Mouse (Mus musculus) macrophage (primary cell): Measurements from ENCODE around the gene Pmf1. TPM values are rescaled to one million over a fixed set of nuclear protein-coding genes. Genes with fewer than 3 reads are reported as not detected.
A peak's percentile ranks its signal among the peaks of the same experiment; 100 is the strongest.

Experiments used
- H3K27ac ChIP-seq: fragments of 350-480 bp; formaldehyde crosslinking; 2 replicates; pipeline ENCODE4 v1.9.0; 2021
- H3K36me3 ChIP-seq: fragments of 350-480 bp; formaldehyde crosslinking; 2 replicates; pipeline ENCODE4 v1.9.0; 2021; ENCODE audit errors: inconsistent target
- H3K4me3 ChIP-seq: fragments of 350-480 bp; formaldehyde crosslinking; 2 replicates; pipeline ENCODE4 v1.9.0; 2021; ENCODE audit errors: inconsistent target
- H3K79me2 ChIP-seq: fragments of 350-480 bp; formaldehyde crosslinking; 2 replicates; pipeline ENCODE4 v1.9.0; 2021; ENCODE audit errors: inconsistent target
- WGBS: methylation state at CpG from one replicate; pipeline ENCODE4 v1.1.7; 2026; ENCODE audit warnings: inconsistent platforms; ENCODE audit not compliant: missing documents; 5-methylcytosine and 5-hydroxymethylcytosine counted together
- polyA plus RNA-seq: library from polyadenylated mRNA; stranded (reverse); fragments of 250-400 nt; gene quantifications from 3 replicates; pipeline ENCODE4 v1.2.4, GENCODE M21; 2018; ENCODE audit warnings: inconsistent platforms

The Pmf1 gene
- polyA plus RNA-seq, 1 experiment from 2014 or later = 26.5 TPM

DNA sequence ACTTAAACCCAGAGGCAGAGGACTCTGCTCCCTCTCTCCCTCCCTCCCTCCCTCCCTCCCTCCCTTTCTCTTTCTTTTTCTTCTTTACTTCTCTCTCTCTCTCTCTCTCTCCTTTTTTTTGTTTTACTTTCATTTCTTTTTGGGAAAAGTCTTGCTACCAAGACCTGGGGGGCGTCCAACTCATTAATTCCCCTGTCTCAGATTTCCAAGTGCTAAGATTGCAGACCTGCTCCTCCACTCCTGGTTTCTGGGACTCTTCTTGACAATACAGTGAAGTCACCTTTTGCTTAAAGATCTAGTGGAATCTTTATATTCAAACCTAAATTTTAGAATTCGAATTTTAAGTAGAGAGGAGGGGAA, 15.2 kb upstream of the Pmf1 start:
- H3K36me3 ChIP-seq = peaks cover 10% of the 10 kb centered on the region; the same call in 1 of the 2 replicates
- WGBS = 5% methylated on average over 2 of the region's 2 CpGs
- H3K79me2 ChIP-seq = peaks cover 46% of the 10 kb centered on the region
- peak overlapping the region; percentile 17; the same call in 1 of the 2 replicates for H3K27ac ChIP-seq
- H3K4me3 ChIP-seq = peak overlapping the region; percentile 93; the same call in 1 of the 2 replicates

DNA sequence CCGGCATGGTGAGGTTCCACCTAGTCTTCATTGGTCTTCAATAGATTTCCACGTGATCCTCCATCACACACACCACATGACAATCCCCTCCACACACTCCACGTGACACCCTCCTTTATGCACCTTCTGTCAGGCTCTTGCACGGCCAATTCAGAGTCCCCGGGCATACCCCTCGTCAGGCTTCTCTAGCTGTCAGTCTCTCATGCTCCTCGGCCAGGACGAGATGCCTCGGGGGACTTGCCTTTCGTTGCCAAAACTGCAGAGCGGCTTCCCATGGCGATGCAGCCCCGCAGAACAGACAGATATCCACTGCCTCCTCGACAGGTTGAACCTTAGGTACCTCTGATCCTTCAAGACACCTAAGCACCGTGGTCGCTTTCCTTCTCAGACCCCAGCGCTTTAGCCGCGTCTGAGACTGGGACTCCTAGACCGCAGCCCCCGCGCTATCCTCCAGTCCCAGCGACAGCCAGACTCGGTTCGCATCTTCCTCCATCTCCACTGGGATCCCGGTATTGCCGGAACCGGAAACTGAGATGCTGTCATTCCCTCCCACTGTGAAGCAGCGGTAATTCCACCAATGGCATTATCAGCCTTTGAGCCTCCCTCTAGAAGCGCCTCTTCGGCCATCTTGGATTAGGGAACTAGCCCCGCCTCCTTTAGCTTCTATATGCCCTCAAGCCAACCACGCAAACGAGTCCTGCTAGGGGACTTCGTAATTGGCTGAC, 14.6 kb upstream of the Pmf1 start, which contains the start of gene Slc25a44:
Gene Slc25a44, minus strand, starts transcription at position 535 of the 725 bp plus-strand sequence.
- WGBS = under 1% methylated on average over 35 of the region's 35 CpGs
- peaks cover 15% of the 10 kb centered on the region; the same call in 1 of the 2 replicates for H3K36me3 ChIP-seq
- peaks cover 51% of the 10 kb centered on the region for H3K79me2 ChIP-seq
- peak within 1 kb of the TSS; percentile 61 for H3K27ac ChIP-seq
- H3K4me3 ChIP-seq = peak within 1 kb of the TSS; percentile 93

DNA sequence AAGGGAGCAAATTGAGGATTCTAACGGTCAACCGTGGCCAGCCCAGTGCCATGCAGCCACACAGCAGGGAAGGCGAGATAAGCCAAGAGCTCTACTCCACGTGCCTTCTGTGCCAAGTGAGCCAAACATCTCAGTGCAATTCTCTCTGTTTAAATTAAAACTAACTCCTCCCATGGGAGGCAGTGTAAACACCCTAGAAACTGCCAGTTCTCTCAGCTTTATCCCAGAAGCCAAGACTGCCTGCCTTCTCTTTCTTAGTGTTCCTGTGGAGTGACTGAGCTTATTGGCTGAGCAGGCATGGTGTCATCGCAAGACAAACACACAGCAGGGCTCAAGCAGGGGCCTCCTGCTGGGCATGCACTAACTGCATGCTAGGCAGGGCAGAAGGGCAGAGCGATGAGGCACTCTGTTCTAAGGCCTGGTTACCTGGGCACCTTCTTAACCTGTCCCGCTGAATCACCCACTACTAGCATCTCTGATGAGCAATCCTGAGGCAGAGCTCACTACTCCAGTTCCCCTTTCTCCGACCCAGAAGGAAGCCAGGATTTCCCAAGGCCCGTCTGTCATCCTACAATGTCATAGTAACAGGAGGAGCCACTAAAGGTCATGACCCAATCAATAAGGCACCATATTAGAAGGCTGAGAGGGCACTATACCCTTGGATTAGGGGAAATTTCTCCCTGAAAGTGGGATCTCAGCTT, 12.0 kb upstream of the Pmf1 start:
- H3K27ac ChIP-seq = no peak overlapping the region
- H3K4me3 ChIP-seq = no peak overlapping the region
- 65% methylated on average over 9 of the region's 9 CpGs for WGBS
- peaks cover 41% of the 10 kb centered on the region for H3K36me3 ChIP-seq
- peaks cover 77% of the 10 kb centered on the region for H3K79me2 ChIP-seq

DNA sequence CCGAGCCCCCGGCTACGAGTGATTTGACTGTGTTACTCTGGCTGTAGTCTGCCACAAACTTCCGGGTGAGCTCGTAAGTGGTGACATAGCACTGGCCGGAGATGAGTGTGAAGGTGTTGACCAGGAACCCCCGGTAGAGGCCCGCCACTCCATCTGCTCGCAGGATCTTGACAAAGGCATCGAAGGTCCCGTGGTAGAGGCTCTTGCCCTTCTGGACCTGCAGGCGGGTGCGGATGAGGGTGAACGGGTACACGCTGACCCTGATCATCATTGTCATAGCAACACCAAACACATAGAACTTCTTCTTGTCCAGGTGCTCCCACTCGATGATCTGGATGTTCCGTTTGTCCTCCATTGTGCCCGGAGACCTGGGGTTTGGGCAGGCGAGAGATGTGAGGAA, 10.6 kb upstream of the Pmf1 start:
- peaks cover 55% of the 10 kb centered on the region for H3K36me3 ChIP-seq
- H3K79me2 ChIP-seq = peaks cover 91% of the 10 kb centered on the region
- no peak overlapping the region for H3K4me3 ChIP-seq
- 95% methylated on average over 19 of the region's 19 CpGs for WGBS
- no peak overlapping the region for H3K27ac ChIP-seq

DNA sequence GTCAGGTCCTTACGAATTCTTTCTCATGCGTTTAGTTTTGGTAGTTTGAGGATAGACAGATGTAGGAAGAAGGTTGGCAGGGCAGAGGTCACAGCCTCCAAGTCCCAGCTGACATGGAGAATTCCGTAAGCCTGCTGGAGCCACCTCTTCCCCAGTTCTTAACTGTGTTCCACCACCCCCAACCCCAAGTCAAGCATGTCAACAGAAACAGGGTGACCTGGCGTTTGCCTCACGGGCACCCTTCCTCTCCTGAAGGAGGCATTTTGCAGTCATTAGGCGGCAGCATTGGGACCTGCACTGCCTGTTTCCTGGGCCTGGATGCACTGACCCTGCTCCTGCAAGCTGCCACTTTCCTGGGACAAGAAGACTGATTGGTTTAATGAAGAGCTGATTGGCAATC, 7.9 kb upstream of the Pmf1 start:
- Histone ChIP-seq H3K4me3 (no peak overlapping the region), H3K27ac (no peak overlapping the region), H3K36me3 (peaks cover 64% of the 10 kb centered on the region), H3K79me2 (peaks cover 97% of the 10 kb centered on the region)
- 94% methylated on average over 6 of the region's 6 CpGs for WGBS

DNA sequence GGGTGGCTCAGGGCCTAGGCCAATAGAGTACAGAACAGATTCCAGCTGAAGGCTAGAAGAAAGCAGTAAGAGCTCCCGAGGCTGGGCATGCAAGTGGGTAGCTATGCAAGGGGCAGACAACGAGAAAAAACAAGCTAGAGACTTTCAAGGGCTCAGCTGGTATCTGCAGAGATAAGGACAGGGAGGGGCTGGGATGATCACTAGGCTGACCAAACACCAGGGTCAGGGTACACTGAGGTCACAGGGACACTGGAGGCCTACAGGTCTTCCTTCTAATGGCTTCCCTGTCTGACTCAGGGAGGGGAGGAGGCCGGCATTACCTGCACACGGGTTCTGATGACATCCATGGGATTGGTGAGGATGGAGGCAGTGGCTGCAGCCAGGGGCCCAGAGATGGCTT, 5.5 kb upstream of the Pmf1 start:
- peaks cover 73% of the 10 kb centered on the region for H3K79me2 ChIP-seq
- WGBS = 93% methylated on average over 4 of the region's 4 CpGs
- no peak overlapping the region for H3K4me3 ChIP-seq
- peaks cover 76% of the 10 kb centered on the region for H3K36me3 ChIP-seq
- no peak overlapping the region for H3K27ac ChIP-seq

DNA sequence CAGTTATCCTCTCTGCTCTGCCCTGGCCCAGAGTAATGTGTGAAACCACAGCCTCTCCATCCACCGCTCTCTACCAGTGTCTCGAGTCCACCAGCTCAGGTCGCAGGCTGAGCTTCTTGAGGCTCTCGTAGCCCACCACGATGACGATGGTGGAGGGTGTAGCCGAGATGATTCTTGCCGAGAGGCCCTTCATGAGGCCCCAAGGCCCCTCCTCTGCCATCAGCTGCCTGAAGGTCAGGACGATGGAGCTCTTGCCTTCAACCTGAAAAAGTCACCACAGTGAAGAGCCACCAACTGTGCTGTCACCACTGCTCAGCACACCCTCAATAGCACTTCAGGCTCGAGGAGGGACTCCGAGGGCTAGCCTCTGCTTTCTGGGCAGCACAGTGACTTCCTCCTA, 2.5 kb upstream of the Pmf1 start:
- Histone ChIP-seq H3K27ac (no peak overlapping the region), H3K36me3 (peaks cover 47% of the 10 kb centered on the region), H3K79me2 (peaks cover 62% of the 10 kb centered on the region), H3K4me3 (no peak overlapping the region)
- 81% methylated on average over 11 of the region's 11 CpGs for WGBS

DNA sequence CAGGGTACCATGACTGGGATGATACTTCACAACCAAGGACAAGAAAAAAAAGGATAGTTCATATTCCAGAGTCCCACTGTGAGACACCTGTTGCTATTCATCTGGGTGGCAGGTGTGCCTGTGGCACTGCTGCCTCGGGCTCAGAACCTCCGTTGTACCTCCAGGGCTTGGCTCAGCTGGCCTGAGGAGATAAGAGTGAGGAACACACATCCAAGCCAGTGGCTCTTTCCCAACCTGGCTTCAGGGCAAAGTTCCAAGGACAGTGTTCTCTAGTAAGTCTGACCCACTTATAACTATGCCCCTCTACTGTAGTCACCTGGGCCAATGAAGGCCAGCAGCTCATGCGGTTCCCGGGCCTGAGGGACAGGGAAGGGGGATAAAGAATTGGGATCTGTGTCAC, 1.6 kb upstream of the Pmf1 start:
- Histone ChIP-seq H3K4me3 (no peak overlapping the region), H3K79me2 (peaks cover 58% of the 10 kb centered on the region), H3K36me3 (peaks cover 37% of the 10 kb centered on the region), H3K27ac (no peak overlapping the region)
- 98% methylated on average over 4 of the region's 4 CpGs for WGBS

DNA sequence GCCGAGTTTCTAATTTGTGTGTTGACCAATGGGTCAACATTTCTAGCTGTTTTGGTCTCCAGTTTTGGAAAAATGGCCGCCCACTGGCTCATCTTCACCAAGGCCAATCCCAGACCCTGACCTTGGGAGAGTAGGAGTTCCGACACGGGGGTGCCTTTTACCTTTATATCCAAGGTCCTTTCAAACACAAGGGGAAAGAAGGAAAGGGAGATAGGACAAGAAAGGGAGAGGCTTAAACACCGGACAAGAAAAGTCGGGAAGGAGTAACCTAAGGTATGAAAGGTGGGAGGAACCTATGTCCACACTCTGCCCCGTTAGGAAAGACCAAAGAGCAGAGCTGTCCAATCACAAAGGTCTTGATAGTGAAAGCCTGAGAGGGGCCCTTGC, 507 bp upstream of the Pmf1 start:
- H3K4me3 ChIP-seq = peak overlapping the region; percentile 60
- peaks cover 27% of the 10 kb centered on the region for H3K36me3 ChIP-seq
- H3K27ac ChIP-seq = peak overlapping the region; percentile 88
- peaks cover 58% of the 10 kb centered on the region for H3K79me2 ChIP-seq
- 51% methylated on average over 7 of the region's 7 CpGs for WGBS

DNA sequence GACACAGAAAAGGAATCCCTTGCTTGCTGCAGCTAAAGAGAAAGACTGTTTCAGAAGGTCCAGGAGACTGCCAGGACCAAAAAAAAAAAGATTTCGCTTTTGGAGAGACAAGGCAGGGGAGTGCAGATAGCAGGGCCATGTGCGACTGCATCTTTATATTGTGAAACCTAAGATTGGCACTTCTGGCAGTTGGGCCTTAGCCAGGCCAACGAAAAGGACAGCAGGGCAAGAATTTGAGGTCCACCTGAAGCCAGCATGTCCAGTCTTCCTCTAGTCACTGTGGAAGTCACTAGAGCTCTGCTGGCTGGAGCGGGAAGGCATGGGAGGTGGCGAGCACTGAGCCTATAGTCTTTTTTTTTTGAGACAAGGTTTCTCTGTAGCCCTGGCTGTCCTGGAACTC, 1.2 kb downstream of the Pmf1 start:
- Histone ChIP-seq H3K4me3 (peak overlapping the region; percentile 60), H3K36me3 (peaks cover 18% of the 10 kb centered on the region; the same call in 1 of the 2 replicates), H3K27ac (peak overlapping the region; percentile 88), H3K79me2 (peaks cover 57% of the 10 kb centered on the region)
- 47% methylated on average over 5 of the region's 5 CpGs for WGBS

DNA sequence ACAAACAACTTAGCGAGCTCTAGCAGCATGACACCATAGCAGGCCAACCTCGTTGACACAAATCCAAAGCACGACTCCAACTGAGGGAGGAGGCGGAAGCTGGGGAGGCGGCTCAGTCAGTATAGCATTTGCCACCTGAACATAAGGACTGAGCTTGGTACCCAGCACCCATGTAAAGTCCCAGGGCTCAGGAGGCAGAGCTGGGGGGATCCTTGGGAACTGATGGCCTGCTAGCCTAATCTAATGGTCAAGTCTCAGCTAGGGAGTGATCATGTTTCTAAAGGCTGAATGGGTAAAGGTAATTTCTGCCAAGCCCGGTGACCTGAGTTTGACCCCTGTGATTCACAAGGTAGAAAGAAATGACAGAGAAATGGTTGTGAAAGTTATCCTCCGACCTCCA, 2.6 kb downstream of the Pmf1 start:
- peaks cover 56% of the 10 kb centered on the region for H3K79me2 ChIP-seq
- no peak overlapping the region for H3K4me3 ChIP-seq
- WGBS = 74% methylated on average over 7 of the region's 7 CpGs
- H3K36me3 ChIP-seq = peaks cover 14% of the 10 kb centered on the region; the same call in 1 of the 2 replicates
- no peak overlapping the region for H3K27ac ChIP-seq

DNA sequence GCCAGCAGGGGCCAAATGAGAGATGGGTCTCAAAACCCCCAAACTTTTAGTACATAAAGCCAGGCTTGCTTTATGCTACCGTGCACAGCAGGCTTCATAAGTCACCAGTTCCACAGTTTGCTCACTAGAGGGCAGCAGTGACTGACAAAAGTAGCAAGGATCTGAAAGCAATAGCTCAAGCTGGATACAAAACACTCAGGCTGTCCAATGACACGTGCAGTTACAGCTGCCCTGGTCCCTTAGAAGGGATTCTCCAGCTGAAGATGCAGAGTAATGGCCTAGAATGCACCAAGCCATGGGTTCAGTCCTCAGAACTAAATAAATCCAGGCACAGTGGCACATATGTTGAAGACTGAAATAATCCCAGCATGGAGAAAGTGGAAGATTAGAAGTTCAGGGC, 3.0 kb downstream of the Pmf1 start:
- 2% methylated on average over 2 of the region's 2 CpGs for whole genome bisulfite sequencing
- no peak overlapping the region for H3K4me3 ChIP-seq
- peaks cover 10% of the 10 kb centered on the region; the same call in 1 of the 2 replicates for H3K36me3 ChIP-seq
- H3K79me2 ChIP-seq = peaks cover 61% of the 10 kb centered on the region
- H3K27ac ChIP-seq = no peak overlapping the region

DNA sequence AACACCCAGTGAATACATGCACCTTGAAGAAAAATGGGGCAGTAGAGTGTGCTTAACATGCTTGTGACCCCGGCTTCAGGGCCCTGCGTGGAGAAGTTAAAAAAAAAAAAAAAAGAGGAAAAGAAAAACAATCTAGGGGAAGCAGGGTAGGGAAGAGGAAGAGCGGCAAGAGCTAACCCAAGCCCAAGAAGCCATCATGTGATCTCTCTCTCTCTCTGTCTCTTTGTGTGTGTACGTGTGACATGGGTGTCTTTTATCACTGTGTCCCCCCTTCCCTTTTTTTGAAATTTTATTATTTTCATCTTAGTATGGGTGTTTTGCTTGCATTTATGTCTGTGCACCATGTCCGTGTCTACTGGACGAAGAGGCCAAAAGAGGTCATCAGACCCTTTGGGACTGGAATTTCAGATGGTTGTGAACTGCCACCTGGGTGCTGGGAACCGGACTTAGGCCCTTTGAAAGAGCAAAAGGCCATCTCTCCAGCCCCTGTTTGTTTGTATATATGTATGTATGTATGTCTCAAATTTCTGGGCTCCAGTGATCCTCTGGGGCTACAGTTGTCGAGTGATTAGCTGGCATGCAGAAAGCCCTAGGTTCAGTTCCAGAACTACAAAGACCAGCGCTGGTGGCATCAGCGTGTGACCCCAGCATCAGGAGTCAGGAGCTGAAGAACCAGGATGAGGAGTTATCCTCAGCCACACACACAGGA, 6.5 kb downstream of the Pmf1 start:
- Histone ChIP-seq H3K36me3 (no peaks in the 10 kb centered on the region), H3K27ac (peak overlapping the region; percentile 60), H3K4me3 (no peak overlapping the region), H3K79me2 (peaks cover 60% of the 10 kb centered on the region)
- 62% methylated on average over 10 of the region's 10 CpGs for whole genome bisulfite sequencing

DNA sequence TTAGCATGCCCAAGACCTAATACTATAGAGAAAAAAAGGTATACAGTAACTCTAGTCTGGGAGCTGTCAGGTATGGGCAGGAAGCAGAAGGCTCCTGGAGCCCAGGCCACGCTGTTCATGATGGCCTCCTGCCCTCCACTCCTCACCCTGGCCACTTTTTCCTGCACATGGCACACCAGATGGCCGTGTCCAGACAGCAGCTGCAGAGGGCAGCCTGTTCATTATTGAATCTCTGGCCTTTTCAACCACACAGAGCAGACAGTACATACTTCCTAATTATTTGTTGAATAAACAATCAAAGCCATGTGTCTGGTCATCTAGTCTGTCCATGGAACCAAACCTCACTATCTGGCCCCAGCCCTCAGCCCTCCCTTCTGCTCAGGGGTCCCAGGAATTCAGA, 11.5 kb downstream of the Pmf1 start:
- Histone ChIP-seq H3K27ac (no peak overlapping the region), H3K79me2 (peaks cover 18% of the 10 kb centered on the region), H3K4me3 (no peak overlapping the region), H3K36me3 (no peaks in the 10 kb centered on the region)
- 85% methylated on average over 2 of the region's 2 CpGs for WGBS

DNA sequence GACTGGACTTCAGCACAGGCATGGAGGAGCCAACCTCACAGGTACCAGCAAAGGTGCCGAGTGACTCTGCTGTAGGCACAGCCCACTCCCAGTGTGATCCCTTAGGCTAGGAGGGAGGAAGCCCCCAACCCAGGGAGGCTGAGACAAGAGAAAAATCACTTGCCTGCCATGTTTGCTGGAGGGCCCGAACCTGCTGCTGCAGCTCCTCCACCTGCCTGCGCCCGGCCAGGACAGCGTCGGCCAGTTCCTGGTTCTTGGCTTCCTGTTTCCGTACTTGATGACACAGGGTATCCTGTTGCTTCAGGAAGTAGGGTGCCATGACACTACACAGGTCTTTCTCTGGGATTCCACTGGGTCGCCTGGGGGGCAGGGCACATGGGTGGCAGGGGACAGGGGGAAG, 14.4 kb downstream of the Pmf1 start:
- H3K27ac ChIP-seq = no peak overlapping the region
- no peaks in the 10 kb centered on the region for H3K36me3 ChIP-seq
- no peak overlapping the region for H3K4me3 ChIP-seq
- 80% methylated on average over 8 of the region's 8 CpGs for whole genome bisulfite sequencing
- H3K79me2 ChIP-seq = peaks cover 6% of the 10 kb centered on the region; the same call in 1 of the 2 replicates
